Mouse (Mus musculus) limb, embryonic 15.5 days (tissue): ENCODE results near the gene 2210011C24Rik. TPM values are rescaled to one million over a fixed set of nuclear protein-coding genes. Genes with fewer than 3 reads are reported as not detected.

Source experiments
- ATAC-seq: fragments of 200-750 bp; cut with Nextera tagmentation; 2 replicates; pipeline ENCODE4 v1.8.0; 2017; ENCODE audit warnings: low read depth, moderate TSS enrichment; ENCODE audit not compliant: insufficient number of reproducible peaks, low FRiP score, low TSS enrichment
- H3K27ac ChIP-seq: fragments of 300-500 bp; sonication (generic); 2 replicates; pipeline ENCODE4 v1.5.1; 2015; ENCODE audit warnings: moderate library complexity, mild to moderate bottlenecking, inconsistent platforms
- H3K27me3 ChIP-seq: fragments of 300-500 bp; sonication (generic); 2 replicates; pipeline ENCODE4 v1.6.1; 2015; ENCODE audit warnings: inconsistent platforms
- H3K36me3 ChIP-seq: fragments of 300-500 bp; sonication (generic); 2 replicates; pipeline ENCODE4 v1.6.1; 2015; ENCODE audit warnings: inconsistent platforms
- H3K4me1 ChIP-seq: fragments of 300-500 bp; sonication (generic); 2 replicates; pipeline ENCODE4 v1.6.1; 2015; ENCODE audit warnings: inconsistent platforms
- H3K4me2 ChIP-seq: fragments of 300-500 bp; sonication (generic); 2 replicates; pipeline ENCODE4 v1.6.1; 2015; ENCODE audit warnings: mild to moderate bottlenecking, inconsistent platforms
- H3K4me3 ChIP-seq: fragments of 300-500 bp; sonication (generic); 2 replicates; pipeline ENCODE4 v1.5.1; 2015; ENCODE audit warnings: mild to moderate bottlenecking, inconsistent platforms
- H3K9ac ChIP-seq: fragments of 300-500 bp; sonication (generic); 2 replicates; pipeline ENCODE4 v1.6.1; 2015; ENCODE audit warnings: inconsistent platforms
- H3K9me3 ChIP-seq: fragments of 300-500 bp; sonication (generic); 2 replicates; pipeline ENCODE4 v1.6.1; 2016; ENCODE audit warnings: inconsistent platforms
- WGBS: fragments of 180-500 bp; shearing (Covaris S2); methylation state at CpG from one replicate; pipeline ENCODE4 v1.1.7; 2015; 5-methylcytosine and 5-hydroxymethylcytosine counted together
- microRNA counts: library from miRNA; unstranded; fragments of <30 nt; microRNA quantifications from one replicate; lab custom pipeline; 2016
- microRNA-seq: library from miRNA; unstranded; fragments of <30 nt; microRNA quantifications from one replicate; pipeline ENCODE4, GENCODE M21; 2016
- polyA plus RNA-seq: library from polyadenylated mRNA; unstranded; fragments of >200 nt; fragmentation: Nextera tagmentation; extraction: Ambion mirVana; gene quantifications from 2 replicates; pipeline ENCODE4 v1.2.1, GENCODE M21; 2015

2210011C24Rik gene
- polyA plus RNA-seq, 1 experiment from 2014 or later: 0.27 TPM

DNA sequence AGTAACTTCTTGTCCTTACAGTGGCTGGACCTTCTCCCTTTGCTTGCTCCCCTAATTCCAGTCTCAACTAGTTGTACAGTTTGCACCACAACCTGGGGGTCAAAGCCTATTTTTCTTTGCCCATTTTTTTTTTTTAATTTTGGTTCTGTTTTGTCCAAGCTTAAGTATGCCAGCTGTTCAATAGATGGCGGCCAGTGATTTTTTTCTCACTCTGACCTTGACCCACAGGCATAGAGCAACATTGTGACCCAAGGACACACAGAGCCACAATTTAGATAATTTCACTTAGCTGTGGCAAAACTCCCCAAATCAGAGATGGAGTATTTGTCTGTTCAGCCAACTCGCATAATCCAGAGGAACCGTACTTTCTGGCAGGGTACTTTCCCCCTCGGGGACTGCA, 40.9 kb downstream of the 2210011C24Rik start:
- no peak for ATAC-seq
- H3K4me1 ChIP-seq: peaks cover 21% of the 10 kb centered on the region
- no peaks in the 10 kb centered on the region for H3K9me3 ChIP-seq
- H3K4me2 ChIP-seq: no peak overlapping the region
- H3K27ac ChIP-seq: no peak overlapping the region
- H3K27me3 ChIP-seq: no peaks in the 10 kb centered on the region
- H3K9ac ChIP-seq: no peak overlapping the region
- WGBS: 80% methylated on average over 4 of the region's 4 CpGs
- no peak overlapping the region for H3K4me3 ChIP-seq
- peaks cover 14% of the 10 kb centered on the region; the same call in 1 of the 2 replicates for H3K36me3 ChIP-seq

- H3K36me3 ChIP-seq: peaks cover 21% of the 10 kb centered on the region
- no peak overlapping the region for H3K9ac ChIP-seq
- no peak for ATAC-seq
- 91% methylated on average over 7 of the region's 7 CpGs for WGBS
- peaks cover 4% of the 10 kb centered on the region; the same call in 1 of the 2 replicates for H3K4me1 ChIP-seq
- H3K9me3 ChIP-seq: no peaks in the 10 kb centered on the region
- no peaks in the 10 kb centered on the region for H3K27me3 ChIP-seq
- H3K4me2 ChIP-seq: no peak overlapping the region
- no peak overlapping the region for H3K27ac ChIP-seq
- no peak overlapping the region for H3K4me3 ChIP-seq
Observed at GRCm38 (mm10) chr8:83967701-83968100, 44.3 kb downstream of the 2210011C24Rik start.

GRCm38 (mm10) chr8:83964015-83964765, 47.8 kb downstream of the 2210011C24Rik start:
- no peaks in the 10 kb centered on the region for H3K4me1 ChIP-seq
- H3K4me2 ChIP-seq: no peak overlapping the region
- no peaks in the 10 kb centered on the region for H3K27me3 ChIP-seq
- H3K9me3 ChIP-seq: no peaks in the 10 kb centered on the region
- peaks cover 15% of the 10 kb centered on the region; the same call in 1 of the 2 replicates for H3K36me3 ChIP-seq
- H3K4me3 ChIP-seq: no peak overlapping the region
- 89% methylated on average over 5 of the region's 5 CpGs for WGBS
- H3K27ac ChIP-seq: no peak overlapping the region
- ATAC-seq: no peak
- H3K9ac ChIP-seq: no peak overlapping the region

MicroRNAs encoded within 50 kb of the gene (microRNA counts, 519-probe panel; counts per million panel counts)
- not detected for microRNA mmu-miR-1199 (lab: Ali Mortazavi, UCI)

Small RNA genes lying within 50 kb of the gene (microRNA-seq; reads per million reads assigned to microRNA genes)
- gene Mir1199 (not detected), gene Mir8111 (3.5 reads per million, percentile 10 among the genes with 10 or more reads in this experiment)

Other genes starting within 250 kb of the 2210011C24Rik start
- 17.2 and 23.5 TPM in 2 replicates for gene Adgrl1, start 112.1 kb downstream of the 2210011C24Rik start, polyA plus RNA-seq
- gene Gm10644, start 57.0 kb downstream of the 2210011C24Rik start, polyA plus RNA-seq: 0.35 and 0.37 TPM in 2 replicates
- 55.8 and 62.5 TPM in 2 replicates for gene Asf1b, start 56.7 kb downstream of the 2210011C24Rik start, polyA plus RNA-seq
- gene Prkaca, start 39.2 kb downstream of the 2210011C24Rik start, polyA plus RNA-seq: 171 and 227 TPM in 2 replicates
- gene Samd1, start 14.5 kb downstream of the 2210011C24Rik start, polyA plus RNA-seq: 8.8 and 10.6 TPM in 2 replicates
- gene 1700067K01Rik, start 10.7 kb downstream of the 2210011C24Rik start, polyA plus RNA-seq: 0.58 and 1.00 TPM in 2 replicates
- gene Palm3, start 9.3 kb upstream of the 2210011C24Rik start, polyA plus RNA-seq: 5.4 and 5.5 TPM in 2 replicates
- gene Il27ra, start 30.4 kb upstream of the 2210011C24Rik start, polyA plus RNA-seq: 1.7 and 2.2 TPM in 2 replicates
- not detected in 2 replicates for gene Rln3, start 32.8 kb upstream of the 2210011C24Rik start, polyA plus RNA-seq
- 1.0 and 1.4 TPM in 2 replicates for gene Gm10643, start 53.0 kb upstream of the 2210011C24Rik start, polyA plus RNA-seq
- gene Rfx1, start 54.7 kb upstream of the 2210011C24Rik start, polyA plus RNA-seq: 8.0 and 8.5 TPM in 2 replicates
- gene Dcaf15, start 92.6 kb upstream of the 2210011C24Rik start, polyA plus RNA-seq: 6.8 and 8.7 TPM in 2 replicates
- gene Podnl1, start 113.8 kb upstream of the 2210011C24Rik start, polyA plus RNA-seq: 2.0 and 2.2 TPM in 2 replicates
- gene Cc2d1a, start 135.8 kb upstream of the 2210011C24Rik start, polyA plus RNA-seq: 28.5 and 29.2 TPM in 2 replicates
- gene 4930432K21Rik, start 135.9 kb upstream of the 2210011C24Rik start, polyA plus RNA-seq: 1.1 and 1.3 TPM in 2 replicates
- gene Nanos3, start 173.0 kb upstream of the 2210011C24Rik start, polyA plus RNA-seq: 1.8 and 3.0 TPM in 2 replicates
- gene Zswim4, start 224.9 kb upstream of the 2210011C24Rik start, polyA plus RNA-seq: 13.5 and 15.1 TPM in 2 replicates
- 309 and 325 TPM in 2 replicates for gene D8Ertd738e, start 237.5 kb upstream of the 2210011C24Rik start, polyA plus RNA-seq
- 62.0 and 65.5 TPM in 2 replicates for gene Mri1, start 245.2 kb upstream of the 2210011C24Rik start, polyA plus RNA-seq